Mouse (Mus musculus) CH12.LX (cell line): ENCODE results near the gene Surf6.

Experiments used
- CTCF ChIP-seq, 2 experiments: IDR thresholded peaks in 1 of 2; conservative IDR thresholded peaks in 1 of 2; 2 replicates each; pipeline ENCODE4 v1.5.1; 2011 to 2012; ENCODE audit warnings: low read depth in 2 of 2, low read length in 2 of 2, improper control_type of control experiment in 1 of 2, inconsistent platforms in 1 of 2, mild to moderate bottlenecking in 1 of 2, moderate library complexity in 1 of 2
- ELF1 ChIP-seq: IDR thresholded peaks from 2 replicates; pipeline ENCODE4 v1.6.1; 2014; ENCODE audit warnings: low read depth, mild to moderate bottlenecking, inconsistent platforms, low read length, improper control_type of control experiment
- HCFC1 ChIP-seq: IDR thresholded peaks from 2 replicates; pipeline ENCODE4 v1.6.1; 2012; ENCODE audit warnings: low read depth, mild to moderate bottlenecking, inconsistent platforms, low read length, improper control_type of control experiment
- NRF1 ChIP-seq: IDR thresholded peaks from 2 replicates; pipeline ENCODE4 v1.6.1; 2014; ENCODE audit warnings: low read depth, mild to moderate bottlenecking, inconsistent platforms, low read length, improper control_type of control experiment, moderate library complexity
- UBTF ChIP-seq: IDR thresholded peaks from 2 replicates; pipeline ENCODE4 v1.6.1; 2012; ENCODE audit warnings: low read depth, mild to moderate bottlenecking, inconsistent platforms, low read length, improper control_type of control experiment, moderate library complexity
- ZNF384 ChIP-seq: IDR thresholded peaks from 2 replicates; pipeline ENCODE4 v1.6.1; 2012; ENCODE audit warnings: low read depth, low read length, improper control_type of control experiment, inconsistent platforms

- TF ChIP-seq HCFC1 (no peak), UBTF (no peak), CTCF (conservative IDR thresholded peaks at IDR 0.05 in 1 of 2, IDR thresholded peaks at IDR 0.05 in 1 of 2; ENCODE audit: low read depth in 2 of 2, low read length in 2 of 2) (no peak), NRF1 (no peak), ZNF384 (no peak), ELF1 (no peak)
Observed at GRCm38 (mm10) chr2:26919684-26920083, 17.0 kb upstream of the Surf6 start.
